Mouse (Mus musculus): ENCODE measurements around the gene Asic5. TPM values are rescaled to one million over a fixed set of nuclear protein-coding genes. Genes with fewer than 3 reads are reported as not detected.

Asic5 gene
- polyA plus RNA-seq, 1 experiment from 2014 or later: not detected

DNA sequence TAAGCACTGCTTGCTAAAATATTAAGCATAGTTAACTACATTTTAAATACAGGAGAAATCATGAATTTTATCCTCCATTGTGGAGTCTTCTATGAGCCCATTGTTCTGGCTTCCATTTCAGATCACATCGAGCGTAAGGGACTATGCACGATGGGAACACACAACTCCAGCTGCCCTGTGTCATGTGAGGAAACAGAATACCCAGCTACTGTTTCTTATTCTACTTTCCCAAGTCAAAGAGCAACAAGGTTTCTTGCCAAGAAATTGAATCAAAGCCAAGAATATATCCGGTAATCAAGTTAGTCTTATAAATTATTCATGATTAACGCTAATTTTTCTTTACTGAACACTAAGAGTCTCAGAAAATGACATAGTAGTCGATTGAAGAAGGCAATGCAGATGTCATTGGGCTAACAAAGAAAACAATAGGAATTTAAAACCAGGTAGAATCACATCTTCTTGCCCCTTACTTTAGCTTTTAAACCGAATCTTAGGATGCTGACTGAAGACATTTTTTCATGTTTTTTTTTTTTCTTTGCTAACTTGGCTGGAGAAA lies 32.1 kb downstream of the Asic5 start:
- H3K4me1 ChIP-seq (ENCODE audit: control insufficient read depth in 2 of 2, insufficient read depth in 2 of 2, low read length in 2 of 2): no peaks in the 10 kb centered on the region
- no peak overlapping the region for H3K4me2 ChIP-seq (ENCODE audit: low read length)
- H3K27ac ChIP-seq (replicated peaks in 1 of 2; ENCODE audit: control insufficient read depth in 1 of 2, insufficient read depth in 1 of 2, low read depth in 2 of 2, low read length in 2 of 2): no peak overlapping the region
- no peaks in the 10 kb centered on the region for H3K9me3 ChIP-seq (ENCODE audit: control insufficient read depth, low read length)
- H3K9ac ChIP-seq (ENCODE audit: low read length): no peak overlapping the region
- ATAC-seq (ENCODE audit: insufficient number of reproducible peaks, insufficient read depth, low FRiP score, low read depth): no peak
- H3K27me3 ChIP-seq (ENCODE audit: control insufficient read depth, insufficient read depth, low read length): no peaks in the 10 kb centered on the region
- no peak overlapping the region for H3K4me3 ChIP-seq (ENCODE audit: control insufficient read depth in 1 of 2, insufficient read depth in 1 of 2, low read depth in 1 of 2, low read length in 2 of 2)
- 84% methylated on average over 7 of the region's 7 CpGs for WGBS
- no peaks in the 10 kb centered on the region for H3K36me3 ChIP-seq (ENCODE audit: control insufficient read depth, insufficient read depth, low read length)

DNA sequence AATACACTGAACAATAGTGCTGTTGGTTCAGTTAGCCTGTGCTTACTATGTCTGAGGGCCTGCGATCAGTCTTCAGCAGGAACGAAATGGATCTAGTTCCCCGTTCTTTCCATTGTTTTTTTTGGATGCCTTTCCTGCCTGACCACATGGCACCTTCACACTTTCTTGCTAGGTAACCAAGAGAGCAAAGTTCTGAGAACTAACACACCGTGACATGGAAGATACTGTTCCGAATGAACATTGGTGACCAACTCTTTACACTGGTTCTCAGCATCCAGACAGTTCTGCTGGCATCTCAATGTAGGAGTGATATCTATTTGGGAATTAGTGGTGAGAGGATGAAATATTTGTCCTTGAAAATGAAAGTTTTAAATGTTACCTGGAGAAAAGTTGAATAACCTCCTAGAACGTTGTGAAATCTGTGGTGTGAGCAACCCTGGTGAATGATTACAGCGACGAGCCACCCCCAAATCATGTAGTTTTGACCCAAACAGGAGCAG lies 40.4 kb downstream of the Asic5 start:
- no peaks in the 10 kb centered on the region for H3K36me3 ChIP-seq (ENCODE audit: control insufficient read depth, insufficient read depth, low read length)
- H3K4me1 ChIP-seq (ENCODE audit: control insufficient read depth in 2 of 2, insufficient read depth in 2 of 2, low read length in 2 of 2): no peaks in the 10 kb centered on the region
- H3K4me3 ChIP-seq (ENCODE audit: control insufficient read depth in 1 of 2, insufficient read depth in 1 of 2, low read depth in 1 of 2, low read length in 2 of 2): no peak overlapping the region
- H3K9me3 ChIP-seq (ENCODE audit: control insufficient read depth, low read length): no peaks in the 10 kb centered on the region
- H3K9ac ChIP-seq (ENCODE audit: low read length): no peak overlapping the region
- H3K4me2 ChIP-seq (ENCODE audit: low read length): no peak overlapping the region
- WGBS: 79% methylated on average over 8 of the region's 8 CpGs
- no peaks in the 10 kb centered on the region for H3K27me3 ChIP-seq (ENCODE audit: control insufficient read depth, insufficient read depth, low read length)
- H3K27ac ChIP-seq (replicated peaks in 1 of 2; ENCODE audit: control insufficient read depth in 1 of 2, insufficient read depth in 1 of 2, low read depth in 2 of 2, low read length in 2 of 2): no peak overlapping the region
- no peak for ATAC-seq (ENCODE audit: insufficient number of reproducible peaks, insufficient read depth, low FRiP score, low read depth)

GRCm38 (mm10) chr3:82023065-82023464 lies 41.0 kb downstream of the Asic5 start:
- 45% methylated on average over 3 of the region's 3 CpGs for WGBS
- no peaks in the 10 kb centered on the region for H3K27me3 ChIP-seq (ENCODE audit: control insufficient read depth, insufficient read depth, low read length)
- ATAC-seq (ENCODE audit: insufficient number of reproducible peaks, insufficient read depth, low FRiP score, low read depth): no peak
- no peak overlapping the region for H3K4me2 ChIP-seq (ENCODE audit: low read length)
- no peak overlapping the region for H3K27ac ChIP-seq (replicated peaks in 1 of 2; ENCODE audit: control insufficient read depth in 1 of 2, insufficient read depth in 1 of 2, low read depth in 2 of 2, low read length in 2 of 2)
- H3K4me3 ChIP-seq (ENCODE audit: control insufficient read depth in 1 of 2, insufficient read depth in 1 of 2, low read depth in 1 of 2, low read length in 2 of 2): no peak overlapping the region
- no peaks in the 10 kb centered on the region for H3K4me1 ChIP-seq (ENCODE audit: control insufficient read depth in 2 of 2, insufficient read depth in 2 of 2, low read length in 2 of 2)
- no peaks in the 10 kb centered on the region for H3K36me3 ChIP-seq (ENCODE audit: control insufficient read depth, insufficient read depth, low read length)
- H3K9ac ChIP-seq (ENCODE audit: low read length): no peak overlapping the region
- H3K9me3 ChIP-seq (ENCODE audit: control insufficient read depth, low read length): no peaks in the 10 kb centered on the region

DNA sequence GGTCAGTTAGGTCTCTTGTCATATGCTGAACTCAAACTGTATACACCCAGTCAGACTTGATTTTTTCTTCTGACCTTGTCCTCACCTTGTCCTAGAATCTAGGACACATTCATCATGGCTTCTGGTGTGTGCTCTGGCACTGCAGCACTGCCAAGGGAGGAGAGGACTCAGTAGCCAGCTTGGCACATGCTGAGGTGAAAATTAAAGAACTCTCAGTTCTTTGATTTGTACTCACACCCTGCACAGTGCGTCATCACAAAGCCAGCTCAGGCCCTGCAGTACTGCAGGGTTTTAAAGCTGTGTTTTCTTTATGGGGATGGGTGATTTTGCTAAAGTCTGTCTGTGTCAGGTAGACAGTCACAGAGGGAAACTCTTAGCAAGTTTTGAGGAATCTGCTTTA lies 45.2 kb downstream of the Asic5 start:
- WGBS: 67% methylated on average over 1 of the region's 1 CpGs
- Histone ChIP-seq H3K9ac (ENCODE audit: low read length) (no peak overlapping the region), H3K4me3 (ENCODE audit: control insufficient read depth in 1 of 2, insufficient read depth in 1 of 2, low read depth in 1 of 2, low read length in 2 of 2) (no peak overlapping the region), H3K36me3 (ENCODE audit: control insufficient read depth, insufficient read depth, low read length) (peaks cover 9% of the 10 kb centered on the region), H3K4me2 (ENCODE audit: low read length) (no peak overlapping the region), H3K27me3 (ENCODE audit: control insufficient read depth, insufficient read depth, low read length) (no peaks in the 10 kb centered on the region), H3K9me3 (ENCODE audit: control insufficient read depth, low read length) (no peaks in the 10 kb centered on the region), H3K4me1 (ENCODE audit: control insufficient read depth in 2 of 2, insufficient read depth in 2 of 2, low read length in 2 of 2) (no peaks in the 10 kb centered on the region), H3K27ac (replicated peaks in 1 of 2; ENCODE audit: control insufficient read depth in 1 of 2, insufficient read depth in 1 of 2, low read depth in 2 of 2, low read length in 2 of 2) (no peak overlapping the region)
- ATAC-seq (ENCODE audit: insufficient number of reproducible peaks, insufficient read depth, low FRiP score, low read depth): no peak

- Histone ChIP-seq H3K27ac (replicated peaks in 1 of 2; ENCODE audit: control insufficient read depth in 1 of 2, insufficient read depth in 1 of 2, low read depth in 2 of 2, low read length in 2 of 2) (no peak overlapping the region), H3K9me3 (ENCODE audit: control insufficient read depth, low read length) (no peaks in the 10 kb centered on the region), H3K27me3 (ENCODE audit: control insufficient read depth, insufficient read depth, low read length) (no peaks in the 10 kb centered on the region), H3K9ac (ENCODE audit: low read length) (no peak overlapping the region), H3K36me3 (ENCODE audit: control insufficient read depth, insufficient read depth, low read length) (peaks cover 25% of the 10 kb centered on the region), H3K4me3 (ENCODE audit: control insufficient read depth in 1 of 2, insufficient read depth in 1 of 2, low read depth in 1 of 2, low read length in 2 of 2) (no peak overlapping the region), H3K4me1 (ENCODE audit: control insufficient read depth in 2 of 2, insufficient read depth in 2 of 2, low read length in 2 of 2) (no peaks in the 10 kb centered on the region), H3K4me2 (ENCODE audit: low read length) (no peak overlapping the region)
- ATAC-seq (ENCODE audit: insufficient number of reproducible peaks, insufficient read depth, low FRiP score, low read depth): no peak
- 0% methylated on average over 3 of the region's 3 CpGs for WGBS
These were observed 47.1 kb downstream of the Asic5 start for GRCm38 (mm10) chr3:82029229-82029628.

DNA sequence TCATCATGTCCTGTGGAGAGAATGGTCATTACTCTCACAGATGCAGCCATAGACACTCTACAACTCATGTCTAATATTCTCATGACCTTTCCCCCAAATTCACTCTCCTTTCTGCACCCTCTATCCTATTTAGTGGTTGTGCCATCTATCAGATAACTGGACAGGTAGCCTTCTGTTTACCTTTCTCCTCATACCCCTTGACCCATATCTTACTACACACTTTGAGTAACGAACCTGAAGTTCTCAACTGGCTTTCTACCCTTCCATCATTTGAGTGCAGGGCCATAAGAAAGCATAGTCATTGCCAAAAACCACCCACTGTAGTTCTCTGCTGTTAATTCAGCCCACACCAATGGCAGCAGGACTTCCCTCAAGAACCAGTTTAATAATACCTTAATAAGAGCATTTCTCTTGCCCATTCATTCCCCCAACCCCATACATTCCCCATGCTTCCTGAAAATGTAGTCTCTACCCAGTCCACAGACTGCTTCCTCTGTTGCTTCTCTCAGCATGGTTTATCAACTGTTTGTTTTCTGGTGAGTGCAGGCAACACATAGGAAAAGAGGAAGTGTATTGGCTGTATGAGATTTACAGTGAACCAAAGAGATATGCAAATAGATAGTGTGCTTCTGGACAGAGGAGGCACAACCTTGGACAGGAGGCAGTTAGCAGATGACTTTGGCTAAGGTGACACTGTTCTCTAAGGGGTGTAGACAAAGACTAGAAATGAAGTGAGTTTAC lies 48.1 kb downstream of the Asic5 start:
- WGBS: 78% methylated on average over 1 of the region's 1 CpGs
- H3K27ac ChIP-seq (replicated peaks in 1 of 2; ENCODE audit: control insufficient read depth in 1 of 2, insufficient read depth in 1 of 2, low read depth in 2 of 2, low read length in 2 of 2): no peak overlapping the region
- H3K4me1 ChIP-seq (ENCODE audit: control insufficient read depth in 2 of 2, insufficient read depth in 2 of 2, low read length in 2 of 2): no peaks in the 10 kb centered on the region
- H3K36me3 ChIP-seq (ENCODE audit: control insufficient read depth, insufficient read depth, low read length): peaks cover 34% of the 10 kb centered on the region
- no peak overlapping the region for H3K4me3 ChIP-seq (ENCODE audit: control insufficient read depth in 1 of 2, insufficient read depth in 1 of 2, low read depth in 1 of 2, low read length in 2 of 2)
- H3K9me3 ChIP-seq (ENCODE audit: control insufficient read depth, low read length): no peaks in the 10 kb centered on the region
- no peak overlapping the region for H3K9ac ChIP-seq (ENCODE audit: low read length)
- H3K4me2 ChIP-seq (ENCODE audit: low read length): no peak overlapping the region
- H3K27me3 ChIP-seq (ENCODE audit: control insufficient read depth, insufficient read depth, low read length): no peaks in the 10 kb centered on the region
- ATAC-seq (ENCODE audit: insufficient number of reproducible peaks, insufficient read depth, low FRiP score, low read depth): no peak

DNA sequence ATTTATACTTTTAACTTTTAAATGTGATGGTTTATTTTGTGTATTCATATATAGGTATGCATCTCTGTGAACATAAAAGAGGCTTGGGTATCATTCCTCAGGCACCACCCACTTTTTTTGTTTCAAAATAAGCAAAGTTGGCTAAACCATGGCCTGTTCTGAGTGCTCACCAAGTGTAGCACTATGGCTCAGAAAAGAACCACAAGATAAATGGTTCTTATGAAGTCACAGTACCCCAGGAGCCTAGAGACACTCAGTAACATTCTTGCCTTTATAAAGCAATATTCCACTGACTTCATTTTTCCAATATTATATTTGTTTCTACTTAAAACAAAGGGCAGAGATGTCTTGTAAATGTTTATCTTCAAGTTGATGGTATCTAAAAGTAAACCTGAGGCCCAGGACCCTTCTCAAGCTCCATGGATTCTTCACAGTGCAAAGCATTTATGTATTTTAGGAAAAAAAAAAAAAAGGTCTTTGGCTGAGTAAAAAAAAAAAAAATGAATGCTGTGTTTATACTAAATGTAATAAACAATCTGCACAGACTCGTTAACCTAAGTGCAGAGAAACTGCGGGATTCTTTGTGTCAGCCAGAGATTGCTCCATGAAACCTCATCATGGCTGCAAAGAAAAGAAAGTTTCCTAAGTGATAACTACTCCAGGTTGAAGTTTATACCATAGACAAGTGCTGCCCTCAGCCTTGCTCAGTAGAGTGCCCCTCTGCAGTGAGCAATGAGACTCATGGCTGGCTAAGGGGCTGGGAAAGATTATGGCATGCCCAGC lies 54.4 kb downstream of the Asic5 start:
- no peak for ATAC-seq (ENCODE audit: insufficient number of reproducible peaks, insufficient read depth, low FRiP score, low read depth)
- no peak overlapping the region for H3K27ac ChIP-seq (replicated peaks in 1 of 2; ENCODE audit: control insufficient read depth in 1 of 2, insufficient read depth in 1 of 2, low read depth in 2 of 2, low read length in 2 of 2)
- 90% methylated on average over 2 of the region's 2 CpGs for WGBS

More for the DNA sequence above, 54.4 kb downstream of the Asic5 start:
- H3K4me3 ChIP-seq (ENCODE audit: control insufficient read depth in 1 of 2, insufficient read depth in 1 of 2, low read depth in 1 of 2, low read length in 2 of 2): no peak overlapping the region
- H3K9ac ChIP-seq (ENCODE audit: low read length): no peak overlapping the region
- H3K36me3 ChIP-seq (ENCODE audit: control insufficient read depth, insufficient read depth, low read length): peaks cover 81% of the 10 kb centered on the region
- H3K4me1 ChIP-seq (ENCODE audit: control insufficient read depth in 2 of 2, insufficient read depth in 2 of 2, low read length in 2 of 2): no peaks in the 10 kb centered on the region
- no peaks in the 10 kb centered on the region for H3K9me3 ChIP-seq (ENCODE audit: control insufficient read depth, low read length)
- no peak overlapping the region for H3K4me2 ChIP-seq (ENCODE audit: low read length)
- H3K27me3 ChIP-seq (ENCODE audit: control insufficient read depth, insufficient read depth, low read length): no peaks in the 10 kb centered on the region
